12 mouse cellular contexts compared by ENCODE assay signal in the genomic region with DNA sequence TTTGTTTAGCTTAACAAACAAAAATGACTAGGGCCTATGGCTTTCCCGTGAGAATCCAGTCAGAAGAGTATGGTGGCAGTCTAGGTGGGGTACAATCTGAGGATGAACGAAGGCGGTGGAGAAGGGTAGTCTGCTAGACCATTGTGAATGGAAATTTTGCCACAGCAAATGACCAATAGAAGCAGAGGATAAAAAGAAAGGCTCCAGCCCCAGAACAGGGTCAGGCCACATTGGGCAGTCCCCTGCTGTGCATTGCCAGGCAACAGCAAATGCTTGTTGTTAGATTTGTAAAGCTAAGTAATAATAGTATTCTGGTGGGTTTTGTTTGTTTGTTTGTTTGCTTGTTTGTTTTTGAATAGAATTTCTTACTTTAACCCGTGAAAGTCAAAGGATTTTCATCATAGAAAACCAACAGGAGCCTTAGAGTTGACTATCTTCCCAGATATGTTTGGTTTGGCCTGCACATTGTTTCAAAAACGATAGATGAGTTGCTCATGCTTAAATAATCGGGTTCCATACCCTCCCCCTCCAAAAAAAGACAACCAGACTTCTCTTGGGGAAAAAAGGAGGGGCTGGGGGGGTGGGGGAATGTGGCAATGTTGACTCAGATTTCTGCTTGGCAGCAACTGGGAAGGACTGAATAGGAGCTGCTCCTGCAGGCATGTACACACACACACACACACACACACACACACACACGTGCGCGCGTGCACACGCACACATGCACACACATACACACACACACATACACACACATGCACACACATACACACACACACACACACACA. TPM values are rescaled to one million over a fixed set of nuclear protein-coding genes. Genes with fewer than 3 reads are reported as not detected.
DNase-seq lines count a peak whose midpoint lies in the region; ATAC-seq and TF ChIP-seq lines count a peak whose summit lies in the region.
"Had no signal": no experiment of that assay in that cellular context is flagged by ENCODE, and none has a peak within 500 bp of the region (broad histone marks: within the 10 kb centered on the region; RNA-seq: fewer than 3 reads in every experiment).

No protein-coding gene starts in this region.

- ATAC-seq in hindbrain, embryonic 13.5 days (ENCODE audit: low FRiP score) = no peak
- ATAC-seq in inflammation-experienced regulatory T-cells, adult 6 months = no peak

- no peaks in the 10 kb centered on the region for H3K36me3 ChIP-seq in hindbrain, embryonic 10.5 days
- H3K36me3 ChIP-seq in hindbrain, embryonic 13.5 days = no peaks in the 10 kb centered on the region
- no peaks in the 10 kb centered on the region; the same call in 1 of the 2 replicates for H3K36me3 ChIP-seq in testis, adult 2 months (ENCODE audit: control insufficient read depth, insufficient read depth, low read length)
- no peaks in the 10 kb centered on the region for H3K36me3 ChIP-seq in embryonic facial prominence, embryonic 10.5 days (replicated peaks)

- H3K4me1 ChIP-seq in hindbrain, embryonic 10.5 days (replicated peaks) = peaks cover 30% of the 10 kb centered on the region
- H3K4me1 ChIP-seq in hindbrain, embryonic 13.5 days (replicated peaks) = peaks cover 3% of the 10 kb centered on the region; the same call in 1 of the 2 replicates
- no peaks in the 10 kb centered on the region; the same call in 1 of the 2 replicates for H3K4me1 ChIP-seq in testis, adult 2 months (ENCODE audit: control insufficient read depth, insufficient read depth, low read length)
- peaks cover 25% of the 10 kb centered on the region for H3K4me1 ChIP-seq in embryonic facial prominence, embryonic 10.5 days

- no peak for TF ChIP-seq CTCF in testis, adult 2 months (IDR thresholded peaks at IDR 0.05; ENCODE audit: control insufficient read depth, insufficient read depth, insufficient replicate concordance, low read depth, low read length)

- H3K27ac ChIP-seq in hindbrain, embryonic 10.5 days = peak overlapping the region; percentile 83
- no peak overlapping the region for H3K27ac ChIP-seq in hindbrain, embryonic 13.5 days
- H3K27ac ChIP-seq in testis, adult 2 months (ENCODE audit: control insufficient read depth, insufficient read depth, low read depth, low read length) = no peak overlapping the region
- peak overlapping the region; percentile 26; the same call in 1 of the 2 replicates for H3K27ac ChIP-seq in embryonic facial prominence, embryonic 10.5 days (replicated peaks)

- no peaks in the 10 kb centered on the region for H3K9me3 ChIP-seq in hindbrain, embryonic 10.5 days
- H3K9me3 ChIP-seq in hindbrain, embryonic 13.5 days = no peaks in the 10 kb centered on the region
- no peaks in the 10 kb centered on the region for H3K9me3 ChIP-seq in embryonic facial prominence, embryonic 10.5 days

- peak; percentile 65 for DNase-seq in hindbrain, embryonic 10.5 days (ENCODE audit: low spot score)
- no peak for DNase-seq in testis, postnatal 14 days (ENCODE audit: low spot score)
- no peak for DNase-seq in embryonic facial prominence, embryonic 10.5 days (ENCODE audit: low spot score)
- DNase-seq in layer of hippocampus, postnatal 10 days (ENCODE audit: low spot score in 2 of 2) = no peak
- DNase-seq: gastrocnemius, postnatal 25 days; kidney, postnatal 36 days; lung, postnatal 14 days; thymus, postnatal 14 days had no signal

- no peaks in the 10 kb centered on the region; the same call in 1 of the 2 replicates for H3K27me3 ChIP-seq in hindbrain, embryonic 10.5 days (ENCODE audit: insufficient read depth, poor library complexity, severe bottlenecking)
- no peaks in the 10 kb centered on the region for H3K27me3 ChIP-seq in hindbrain, embryonic 13.5 days
- H3K27me3 ChIP-seq in testis, adult 2 months (ENCODE audit: control insufficient read depth, insufficient read depth, low read length) = no peaks in the 10 kb centered on the region
- H3K27me3 ChIP-seq in embryonic facial prominence, embryonic 10.5 days (replicated peaks; ENCODE audit: low read depth, poor library complexity, severe bottlenecking) = no peaks in the 10 kb centered on the region

- H3K4me3 ChIP-seq in hindbrain, embryonic 10.5 days = no peak overlapping the region
- H3K4me3 ChIP-seq in hindbrain, embryonic 13.5 days = no peak overlapping the region
- H3K4me3 ChIP-seq in testis, adult 2 months (ENCODE audit: control insufficient read depth, low read depth, low read length) = peak overlapping the region; percentile 68
- H3K4me3 ChIP-seq in embryonic facial prominence, embryonic 10.5 days = no peak overlapping the region
- H3K4me3 ChIP-seq: myocyte had no signal

- no peak for TF ChIP-seq POLR2A in testis, adult 2 months (IDR thresholded peaks at IDR 0.05; ENCODE audit: control insufficient read depth, low read depth, low read length)

- WGBS in hindbrain, embryonic 10.5 days = 39% methylated on average over 11 of the region's 11 CpGs
- WGBS in hindbrain, embryonic 13.5 days = 50% methylated on average over 11 of the region's 11 CpGs
- 63% methylated on average over 11 of the region's 11 CpGs for WGBS in embryonic facial prominence, embryonic 10.5 days

- H3K4me2 ChIP-seq in hindbrain, embryonic 13.5 days = no peak overlapping the region

- H3K9ac ChIP-seq in hindbrain, embryonic 13.5 days = no peak overlapping the region

RNA-seq across cellular contexts. Expression of a gene that starts 1.2 kb away (rescaled TPM):
- 352 and 393 TPM in 2 replicates for polyA plus RNA-seq in hindbrain, embryonic 10.5 days (2016; fragmentation: Nextera tagmentation; extraction: Ambion mirVana)
- 331 and 344 TPM in 2 replicates for polyA plus RNA-seq in hindbrain, embryonic 13.5 days (2015; fragmentation: Nextera tagmentation; extraction: Ambion mirVana)
- 142 and 204 TPM in 2 replicates for polyA plus RNA-seq in testis, adult 2 months (2012; rRNA removed)
- polyA plus RNA-seq in embryonic facial prominence, embryonic 10.5 days (2016; fragmentation: Nextera tagmentation; extraction: Ambion mirVana) = 357 and 358 TPM in 2 replicates
- 100 to 1,000 TPM; 456 to 534 (median 479) TPM for polyA plus RNA-seq in inflammation-experienced regulatory T-cells, adult 6 months (2017; shearing (Covaris generic))
- total RNA-seq in layer of hippocampus, postnatal 10 days (2021) = 10 to 100 TPM; 90.0 to 96.3 TPM

RNA-seq across cellular contexts. Expression of a gene that starts 5.5 kb away (rescaled TPM):
- 0.46 and 0.68 TPM in 2 replicates for polyA plus RNA-seq in hindbrain, embryonic 10.5 days (2016; fragmentation: Nextera tagmentation; extraction: Ambion mirVana)
- 0.51 and 0.72 TPM in 2 replicates for polyA plus RNA-seq in hindbrain, embryonic 13.5 days (2015; fragmentation: Nextera tagmentation; extraction: Ambion mirVana)
- 268 and 301 TPM in 2 replicates for polyA plus RNA-seq in testis, adult 2 months (2012; rRNA removed)
- 0.46 and 0.85 TPM in 2 replicates for polyA plus RNA-seq in embryonic facial prominence, embryonic 10.5 days (2016; fragmentation: Nextera tagmentation; extraction: Ambion mirVana)
- not detected for polyA plus RNA-seq in inflammation-experienced regulatory T-cells, adult 6 months (2017; shearing (Covaris generic))
- total RNA-seq in layer of hippocampus, postnatal 10 days (2021) = 1 to 10 TPM; 1.2 TPM

RNA-seq across cellular contexts. Expression of a gene that starts 36.2 kb away (rescaled TPM):
- 1.9 and 2.1 TPM in 2 replicates for polyA plus RNA-seq in hindbrain, embryonic 10.5 days (2016; fragmentation: Nextera tagmentation; extraction: Ambion mirVana)
- 2.2 TPM in 2 replicates for polyA plus RNA-seq in hindbrain, embryonic 13.5 days (2015; fragmentation: Nextera tagmentation; extraction: Ambion mirVana)
- 0.87 and 0.91 TPM in 2 replicates for polyA plus RNA-seq in testis, adult 2 months (2012; rRNA removed)
- 2.2 and 2.3 TPM in 2 replicates for polyA plus RNA-seq in embryonic facial prominence, embryonic 10.5 days (2016; fragmentation: Nextera tagmentation; extraction: Ambion mirVana)
- polyA plus RNA-seq in inflammation-experienced regulatory T-cells, adult 6 months (2017; shearing (Covaris generic)) = 10 to 100 TPM; 27.1 to 30.3 (median 28.6) TPM
- 1 to 10 TPM; 2.4 to 3.7 TPM for total RNA-seq in layer of hippocampus, postnatal 10 days (2021)

Comparison
In these comparisons a context has a peak if more than half of its experiments do, and no peak if none do; other contexts are left out.
1. H3K27ac ChIP-seq: peak in hindbrain, embryonic 10.5 days (single experiment) and embryonic facial prominence, embryonic 10.5 days (single experiment); none in hindbrain, embryonic 13.5 days (single experiment) and testis, adult 2 months (single experiment).
2. RNA of a gene that starts 5.5 kb away (polyA plus RNA-seq): 268 to 301 TPM in testis, adult 2 months; 0.46 to 0.68 TPM in hindbrain, embryonic 10.5 days, 0.51 to 0.72 TPM in hindbrain, embryonic 13.5 days, 0.46 to 0.85 TPM in embryonic facial prominence, embryonic 10.5 days and not detected in inflammation-experienced regulatory T-cells, adult 6 months; every median in the first group is over 100 times any median in the second.